Mouse (Mus musculus) forebrain, embryonic 13.5 days (tissue): ENCODE results near the gene Ndufb4. TPM values are rescaled to one million over a fixed set of nuclear protein-coding genes. Genes with fewer than 3 reads are reported as not detected.

Experiments
- ATAC-seq: fragments of 200-750 bp; cut with Nextera tagmentation; 2 replicates; pipeline ENCODE4 v1.8.0; 2017
- H3K27ac ChIP-seq: fragments of 300-500 bp; sonication (generic); 2 replicates; pipeline ENCODE4 v1.5.1; 2015; ENCODE audit warnings: inconsistent platforms, mild to moderate bottlenecking, moderate library complexity
- H3K27me3 ChIP-seq: fragments of 300-500 bp; sonication (generic); 2 replicates; pipeline ENCODE4 v1.6.1; 2015; ENCODE audit warnings: mild to moderate bottlenecking, inconsistent platforms
- H3K36me3 ChIP-seq: fragments of 300-500 bp; sonication (generic); 2 replicates; pipeline ENCODE4 v1.6.1; 2015; ENCODE audit warnings: mild to moderate bottlenecking, inconsistent platforms; ENCODE audit not compliant: poor library complexity, severe bottlenecking
- H3K4me1 ChIP-seq: fragments of 300-500 bp; sonication (generic); 2 replicates; pipeline ENCODE4 v1.6.1; 2015; ENCODE audit warnings: inconsistent platforms
- H3K4me2 ChIP-seq: fragments of 300-500 bp; sonication (generic); 2 replicates; pipeline ENCODE4 v1.6.1; 2015; ENCODE audit warnings: inconsistent platforms, mild to moderate bottlenecking, moderate library complexity
- H3K4me3 ChIP-seq: fragments of 300-500 bp; sonication (generic); 2 replicates; pipeline ENCODE4 v1.5.1; 2015; ENCODE audit warnings: mild to moderate bottlenecking, inconsistent platforms
- H3K9ac ChIP-seq: fragments of 300-500 bp; sonication (generic); 2 replicates; pipeline ENCODE4 v1.6.1; 2015; ENCODE audit warnings: mild to moderate bottlenecking, inconsistent platforms
- H3K9me3 ChIP-seq: fragments of 300-500 bp; sonication (generic); replicated peaks from 2 replicates; pipeline ENCODE4 v1.6.1; 2016; ENCODE audit warnings: inconsistent platforms
- WGBS: fragments of 180-500 bp; shearing (Covaris S2); methylation state at CpG from one replicate; pipeline ENCODE4 v1.1.7; 2015; 5-methylcytosine and 5-hydroxymethylcytosine counted together
- polyA plus RNA-seq: library from polyadenylated mRNA; unstranded; fragments of >200 nt; fragmentation: Nextera tagmentation; extraction: Ambion mirVana; gene quantifications from 2 replicates; pipeline ENCODE4 v1.2.1, GENCODE M21; 2015

Gene Ndufb4
- polyA plus RNA-seq, 1 experiment from 2014 or later: 75.9 TPM

DNA sequence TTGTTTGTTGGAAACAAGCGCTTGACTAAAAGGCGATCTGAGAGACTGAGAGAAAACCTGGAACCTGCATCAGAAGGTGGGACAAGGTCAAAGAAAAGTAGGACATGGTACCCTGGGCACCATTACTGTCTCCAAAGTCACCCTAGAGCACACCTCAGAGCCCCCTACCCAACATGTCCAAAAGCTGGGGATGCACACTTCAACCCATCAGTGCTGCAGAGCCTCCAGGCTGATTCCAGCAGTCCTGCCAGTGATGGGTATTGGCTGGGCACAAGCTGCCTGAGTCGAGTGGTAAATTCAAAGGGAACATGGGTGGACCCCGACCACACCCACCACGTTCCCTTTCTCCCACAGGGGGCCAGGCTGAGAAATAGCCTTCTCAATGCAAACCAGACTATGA lies 21.1 kb upstream of the Ndufb4 start:
- Histone ChIP-seq H3K4me2 (no peak overlapping the region), H3K4me1 (peaks cover 18% of the 10 kb centered on the region), H3K27ac (no peak overlapping the region), H3K27me3 (no peaks in the 10 kb centered on the region), H3K4me3 (no peak overlapping the region), H3K9ac (no peak overlapping the region), H3K36me3 (no peaks in the 10 kb centered on the region), H3K9me3 (no peaks in the 10 kb centered on the region)
- 95% methylated on average over 5 of the region's 5 CpGs for WGBS
- ATAC-seq: no peak

DNA sequence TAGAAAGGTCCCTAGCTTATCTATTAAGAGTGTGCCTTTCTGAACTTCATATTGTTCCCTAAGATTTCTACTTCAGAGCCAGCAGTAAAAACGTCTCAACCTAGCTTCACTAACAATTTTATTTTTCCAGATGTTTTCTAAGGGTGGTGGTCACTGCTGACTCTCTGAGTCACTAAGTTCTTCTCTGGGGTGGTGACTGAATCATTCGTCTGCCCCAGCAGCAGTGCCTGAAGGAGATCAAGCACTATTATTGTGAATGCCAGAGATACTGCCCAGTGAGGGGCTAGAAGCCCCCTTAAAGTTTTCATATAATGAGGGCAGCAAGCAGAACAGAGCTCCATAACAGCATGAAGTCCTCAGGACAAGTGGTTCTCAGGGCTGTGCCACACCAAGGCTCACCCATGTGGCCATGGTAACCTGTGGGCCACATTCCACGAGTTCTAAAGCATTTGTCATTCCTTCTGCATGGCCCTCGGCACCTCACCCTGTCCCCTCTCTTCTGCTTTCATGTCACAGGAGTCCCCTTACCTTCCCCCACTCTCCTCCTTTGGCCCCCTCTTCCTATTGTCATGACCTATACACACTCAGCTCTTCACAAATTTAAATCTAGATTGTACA lies 16.5 kb upstream of the Ndufb4 start:
- Histone ChIP-seq H3K27me3 (no peaks in the 10 kb centered on the region), H3K9me3 (no peaks in the 10 kb centered on the region), H3K4me3 (no peak overlapping the region), H3K9ac (no peak overlapping the region), H3K36me3 (no peaks in the 10 kb centered on the region), H3K4me2 (no peak overlapping the region), H3K27ac (no peak overlapping the region), H3K4me1 (no peaks in the 10 kb centered on the region)
- ATAC-seq: no peak
- WGBS: 36% methylated on average over 4 of the region's 4 CpGs

DNA sequence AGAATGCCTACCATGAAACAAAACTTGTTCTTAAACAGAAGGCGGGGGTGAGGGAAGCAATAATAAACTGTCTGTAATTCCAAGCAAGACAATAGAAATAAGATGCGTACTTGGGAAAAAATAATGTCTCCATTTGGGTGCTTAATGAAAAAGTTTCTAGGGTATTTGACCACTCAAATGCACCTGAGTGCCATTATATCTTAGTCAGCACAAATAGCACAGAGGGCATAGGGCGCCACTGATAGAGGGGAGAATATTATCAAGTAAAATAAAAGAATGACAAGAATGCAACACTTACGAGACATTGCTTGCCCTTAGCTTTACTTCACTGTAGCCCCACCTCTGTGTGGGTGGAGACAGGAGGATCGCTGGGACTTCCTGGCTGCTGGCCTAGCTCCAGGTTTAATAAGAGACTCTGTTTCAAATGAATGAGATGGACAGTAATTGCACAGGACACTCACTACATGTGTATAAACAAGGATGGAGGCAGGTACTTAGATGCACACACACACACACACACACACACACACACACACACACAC lies 11.2 kb upstream of the Ndufb4 start:
- WGBS: 81% methylated on average over 5 of the region's 5 CpGs
- no peak overlapping the region for H3K4me3 ChIP-seq
- H3K27me3 ChIP-seq: no peaks in the 10 kb centered on the region
- H3K36me3 ChIP-seq: no peaks in the 10 kb centered on the region
- no peaks in the 10 kb centered on the region for H3K9me3 ChIP-seq
- no peaks in the 10 kb centered on the region for H3K4me1 ChIP-seq
- H3K4me2 ChIP-seq: no peak overlapping the region
- no peak overlapping the region for H3K27ac ChIP-seq
- no peak for ATAC-seq
- H3K9ac ChIP-seq: no peak overlapping the region

DNA sequence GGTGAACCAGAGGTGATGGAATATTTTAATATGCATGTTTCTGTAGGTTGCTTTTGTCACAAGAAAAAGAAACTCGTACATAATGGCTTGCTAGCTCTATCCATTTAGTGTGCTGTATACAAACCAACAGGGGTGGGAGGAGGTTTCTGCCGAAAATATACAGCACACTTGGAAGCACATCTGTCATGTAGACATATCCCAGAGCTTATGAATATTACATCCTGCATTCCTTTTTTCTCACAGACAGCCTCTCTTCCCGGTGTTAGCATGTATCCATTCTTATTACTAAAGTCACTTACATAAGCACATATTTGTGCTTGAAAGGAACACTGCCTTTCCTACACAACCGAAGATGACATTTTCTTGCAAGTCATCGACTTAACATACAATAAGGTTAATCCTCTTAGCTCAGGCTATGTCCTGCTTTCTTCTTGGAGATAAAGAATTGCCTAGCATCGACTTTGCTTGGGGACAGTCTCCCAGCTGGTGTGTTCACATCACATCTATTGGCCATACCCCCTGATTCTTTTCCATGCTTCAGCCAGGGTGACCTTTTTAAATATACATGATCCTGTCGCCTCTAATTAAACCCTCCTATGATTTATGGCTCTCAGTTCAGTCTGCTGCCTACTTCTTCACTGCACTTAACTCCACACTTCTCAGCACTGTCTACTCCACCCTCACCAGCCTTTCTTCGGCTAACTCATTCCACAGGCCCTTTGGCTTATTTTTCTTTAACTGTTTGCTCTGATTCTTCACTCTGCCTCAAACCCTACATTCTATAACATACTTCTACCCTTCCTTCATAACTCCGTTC lies 9.6 kb upstream of the Ndufb4 start:
- no peak for ATAC-seq
- no peak overlapping the region for H3K9ac ChIP-seq
- H3K27ac ChIP-seq: no peak overlapping the region
- H3K9me3 ChIP-seq: no peaks in the 10 kb centered on the region
- H3K27me3 ChIP-seq: no peaks in the 10 kb centered on the region
- H3K4me3 ChIP-seq: no peak overlapping the region
- WGBS: 70% methylated on average over 9 of the region's 9 CpGs
- H3K4me2 ChIP-seq: no peak overlapping the region
- no peaks in the 10 kb centered on the region for H3K36me3 ChIP-seq
- no peaks in the 10 kb centered on the region for H3K4me1 ChIP-seq

DNA sequence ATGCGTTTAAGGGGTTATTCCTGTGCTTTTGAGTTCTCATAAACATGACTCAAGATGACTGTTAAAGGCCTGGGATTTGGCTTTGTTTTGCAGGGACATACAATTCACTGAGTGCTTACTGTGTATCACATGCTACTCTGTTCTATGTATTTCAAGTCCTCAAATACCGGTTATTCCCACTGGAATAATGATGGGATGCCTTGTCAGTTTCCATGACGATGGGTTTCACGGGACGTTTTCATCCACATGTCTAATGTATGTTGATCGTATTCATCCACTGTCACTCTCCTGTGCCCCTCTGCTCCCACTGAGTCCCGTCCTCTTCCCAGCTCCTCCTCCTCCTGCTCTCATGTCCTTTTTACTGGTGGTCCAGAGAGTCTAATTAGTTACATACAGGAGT lies 2.5 kb upstream of the Ndufb4 start:
- Histone ChIP-seq H3K4me1 (peaks cover 25% of the 10 kb centered on the region), H3K27ac (no peak overlapping the region), H3K4me3 (no peak overlapping the region), H3K9ac (no peak overlapping the region), H3K36me3 (no peaks in the 10 kb centered on the region), H3K4me2 (no peak overlapping the region), H3K9me3 (no peaks in the 10 kb centered on the region), H3K27me3 (no peaks in the 10 kb centered on the region)
- no peak for ATAC-seq
- WGBS: 60% methylated on average over 7 of the region's 7 CpGs

DNA sequence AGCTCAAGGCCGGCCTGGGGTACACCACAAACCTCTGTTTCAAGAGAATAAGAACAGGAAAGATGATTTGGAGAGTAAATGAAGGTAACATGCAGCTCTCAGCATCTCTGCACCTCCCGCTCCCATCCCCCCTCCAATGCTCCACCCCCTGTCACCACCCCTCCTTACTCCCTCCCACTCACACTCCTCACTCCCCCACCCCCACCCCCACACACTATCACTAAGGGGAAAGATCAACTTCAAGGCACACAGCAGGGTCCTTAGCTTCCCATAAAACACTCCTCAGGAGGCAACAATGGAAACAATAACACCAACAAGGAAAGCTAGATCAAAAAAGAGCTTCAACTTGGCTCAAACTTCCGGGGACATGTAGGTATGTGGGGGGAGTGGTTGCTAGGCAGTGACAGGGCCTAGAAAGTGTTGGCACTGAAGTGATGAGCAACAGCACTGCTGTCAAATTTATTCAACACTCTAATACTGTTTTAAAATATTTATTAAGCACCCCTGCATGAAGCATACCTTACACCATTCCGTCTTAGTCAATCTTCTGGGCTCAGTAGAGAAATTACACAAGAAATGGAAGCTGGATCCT lies 1.6 kb upstream of the Ndufb4 start:
- Histone ChIP-seq H3K27ac (no peak overlapping the region), H3K4me1 (peaks cover 25% of the 10 kb centered on the region), H3K9ac (no peak overlapping the region), H3K36me3 (no peaks in the 10 kb centered on the region), H3K4me3 (no peak overlapping the region), H3K27me3 (no peaks in the 10 kb centered on the region), H3K4me2 (no peak overlapping the region), H3K9me3 (no peaks in the 10 kb centered on the region)
- 22% methylated on average over 4 of the region's 4 CpGs for WGBS
- ATAC-seq: no peak

DNA sequence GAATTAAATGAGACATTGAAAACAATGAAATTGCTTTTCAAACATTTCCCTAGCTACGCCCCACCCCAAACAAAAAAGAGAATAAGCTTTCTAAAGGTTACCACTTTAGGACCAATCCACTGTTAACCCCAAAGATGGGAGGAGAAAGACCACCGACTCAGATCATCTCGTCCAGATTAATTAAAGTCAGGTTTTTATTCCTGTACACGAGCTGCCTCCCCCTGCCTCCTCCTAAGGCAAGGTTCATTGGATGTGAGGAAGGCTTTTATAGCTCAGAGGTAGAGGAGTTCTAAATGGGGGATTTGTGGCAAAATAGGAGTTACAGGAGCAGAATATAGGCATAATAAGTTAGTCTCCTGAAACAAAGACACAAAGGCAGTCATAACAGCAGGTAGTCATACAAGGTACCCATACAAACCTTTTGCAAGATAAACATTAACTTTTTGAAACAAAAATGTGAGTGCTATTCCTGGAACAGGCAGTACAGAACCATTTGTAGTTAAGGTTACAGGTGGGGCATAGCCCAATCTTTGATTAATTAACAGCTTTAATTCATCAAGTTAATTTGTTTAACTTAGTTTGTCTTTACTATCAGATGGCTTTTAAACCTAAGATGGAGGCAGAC lies 690 bp upstream of the Ndufb4 start:
- H3K27me3 ChIP-seq: no peaks in the 10 kb centered on the region
- no peak overlapping the region for H3K9ac ChIP-seq
- ATAC-seq: peak; percentile 2; the same call in 1 of the 2 replicates
- H3K4me3 ChIP-seq: peak overlapping the region; percentile 67; the same call in 1 of the 2 replicates
- H3K4me1 ChIP-seq: peaks cover 25% of the 10 kb centered on the region
- peak overlapping the region; percentile 55 for H3K4me2 ChIP-seq
- no peak overlapping the region; the same call in 1 of the 2 replicates for H3K27ac ChIP-seq
- no peaks in the 10 kb centered on the region for H3K36me3 ChIP-seq
- no peaks in the 10 kb centered on the region for H3K9me3 ChIP-seq
- 67% methylated on average over 4 of the region's 4 CpGs for WGBS

DNA sequence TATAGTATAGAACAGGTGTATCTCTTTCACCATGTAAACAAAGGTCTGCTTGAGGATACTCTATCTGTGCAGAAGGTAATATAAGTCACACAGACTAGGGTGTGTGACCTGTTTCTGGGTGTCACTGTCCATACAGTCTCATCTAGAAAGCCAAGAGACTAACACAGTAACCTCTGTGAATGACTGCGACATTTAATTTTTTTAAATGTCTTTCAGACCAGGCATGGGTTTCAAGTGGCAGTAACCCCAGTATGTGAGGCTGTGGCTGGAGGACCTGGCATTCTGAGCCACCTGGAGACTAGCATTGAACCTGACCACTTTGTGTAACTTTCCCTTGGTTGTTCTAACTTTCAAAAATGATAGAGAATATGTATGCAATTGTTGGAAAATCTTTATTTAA lies 1.2 kb downstream of the Ndufb4 start:
- no peaks in the 10 kb centered on the region for H3K9me3 ChIP-seq
- H3K27ac ChIP-seq: no peak overlapping the region
- H3K4me3 ChIP-seq: peak overlapping the region; percentile 67
- no peak for ATAC-seq
- H3K27me3 ChIP-seq: no peaks in the 10 kb centered on the region
- H3K36me3 ChIP-seq: peaks cover 3% of the 10 kb centered on the region
- WGBS: 82% methylated on average over 1 of the region's 1 CpGs
- peak overlapping the region; percentile 46; the same call in 1 of the 2 replicates for H3K9ac ChIP-seq
- peaks cover 25% of the 10 kb centered on the region for H3K4me1 ChIP-seq
- peak overlapping the region; percentile 62 for H3K4me2 ChIP-seq

DNA sequence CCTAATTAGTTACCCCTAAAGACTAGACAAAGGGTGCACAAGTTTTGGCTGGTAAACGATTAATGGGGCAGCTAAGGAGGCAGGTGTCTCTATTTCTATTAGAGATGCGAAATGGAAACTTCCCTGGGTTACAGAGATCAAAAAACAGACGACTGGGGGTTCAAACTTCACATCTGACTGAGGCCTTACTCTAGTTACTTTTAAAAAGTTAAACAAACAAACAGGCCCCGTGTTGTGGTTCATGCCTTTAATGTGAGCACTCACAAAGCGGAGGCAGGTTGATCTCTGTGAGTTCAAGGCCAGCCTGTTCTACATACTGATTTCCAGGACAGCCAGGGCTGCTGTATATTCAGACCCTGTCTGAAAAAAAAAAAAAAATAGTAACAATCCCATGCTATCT lies 1.6 kb downstream of the Ndufb4 start:
- Histone ChIP-seq H3K9me3 (no peaks in the 10 kb centered on the region), H3K4me3 (peak overlapping the region; percentile 67; the same call in 1 of the 2 replicates), H3K27ac (no peak overlapping the region), H3K27me3 (no peaks in the 10 kb centered on the region), H3K9ac (no peak overlapping the region), H3K4me1 (peaks cover 25% of the 10 kb centered on the region), H3K36me3 (peaks cover 7% of the 10 kb centered on the region), H3K4me2 (peak overlapping the region; percentile 62)
- no peak for ATAC-seq
- WGBS: 83% methylated on average over 5 of the region's 5 CpGs

DNA sequence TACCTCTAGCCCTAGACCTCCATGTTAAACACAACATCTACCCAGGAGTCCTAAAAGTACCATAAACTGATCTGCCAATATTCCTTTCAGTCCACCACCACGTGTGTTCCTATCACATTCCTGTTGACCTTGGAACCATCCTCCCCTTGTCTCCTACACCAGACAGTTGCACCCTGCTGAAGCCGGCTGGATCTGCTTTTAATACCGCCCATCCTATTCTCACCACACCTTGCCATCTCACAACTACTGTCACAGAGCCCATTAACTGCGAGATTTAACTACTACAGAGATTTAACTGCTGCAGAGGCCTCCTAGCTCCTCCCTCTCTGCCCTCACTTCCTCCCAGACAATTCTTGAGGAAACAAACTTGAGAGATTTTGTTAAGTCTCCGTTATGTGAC lies 2.8 kb downstream of the Ndufb4 start:
- Histone ChIP-seq H3K27me3 (no peaks in the 10 kb centered on the region), H3K4me3 (no peak overlapping the region), H3K4me2 (no peak overlapping the region), H3K36me3 (peaks cover 18% of the 10 kb centered on the region), H3K9me3 (no peaks in the 10 kb centered on the region), H3K27ac (no peak overlapping the region), H3K4me1 (peaks cover 25% of the 10 kb centered on the region), H3K9ac (no peak overlapping the region)
- no peak for ATAC-seq
- WGBS: 89% methylated on average over 5 of the region's 5 CpGs

DNA sequence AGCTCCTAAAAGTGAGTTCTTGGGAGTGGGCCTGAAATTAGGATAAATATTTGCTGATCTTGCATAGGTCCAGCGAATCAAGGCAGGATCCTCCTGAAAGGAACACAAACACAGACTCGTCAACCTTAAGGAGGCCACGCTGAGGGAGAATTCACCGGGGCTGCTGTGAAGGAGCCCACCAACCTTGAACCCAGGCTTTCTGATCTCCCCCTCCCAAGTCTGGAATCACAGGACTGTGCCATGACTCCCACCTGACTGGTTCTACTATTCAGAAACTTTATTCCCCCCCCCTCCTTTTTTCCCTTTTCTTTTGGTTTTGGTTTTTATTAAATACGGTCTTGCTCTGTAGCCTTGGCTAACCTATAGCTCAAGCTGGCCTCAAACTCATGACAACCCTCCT lies 5.2 kb downstream of the Ndufb4 start:
- Histone ChIP-seq H3K9me3 (no peaks in the 10 kb centered on the region), H3K36me3 (peaks cover 42% of the 10 kb centered on the region), H3K4me2 (no peak overlapping the region), H3K27me3 (no peaks in the 10 kb centered on the region), H3K9ac (no peak overlapping the region), H3K4me3 (no peak overlapping the region), H3K27ac (no peak overlapping the region), H3K4me1 (peaks cover 13% of the 10 kb centered on the region)
- no peak for ATAC-seq
- WGBS: 90% methylated on average over 5 of the region's 5 CpGs

DNA sequence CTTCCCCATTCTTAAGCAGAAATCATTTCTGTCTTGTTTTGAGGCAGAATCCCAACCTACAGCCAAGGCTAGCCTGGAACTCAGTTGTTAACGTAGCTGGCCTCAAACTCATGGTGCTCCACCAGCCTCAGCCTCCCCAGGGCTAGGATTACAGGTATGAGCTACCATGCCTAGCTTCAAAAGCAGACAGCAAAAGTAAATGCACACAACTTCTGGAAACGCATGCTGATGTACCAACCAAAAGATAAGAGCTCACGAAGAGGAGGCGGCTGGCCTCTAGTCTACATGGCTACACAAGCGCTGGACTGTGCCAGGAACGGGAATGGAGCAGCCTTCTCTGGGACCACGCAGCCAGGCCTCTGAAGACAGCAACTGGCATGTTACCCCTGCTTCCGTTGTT lies 6.3 kb downstream of the Ndufb4 start:
- Histone ChIP-seq H3K27ac (no peak overlapping the region), H3K4me2 (no peak overlapping the region), H3K4me1 (peaks cover 9% of the 10 kb centered on the region), H3K9ac (no peak overlapping the region), H3K4me3 (no peak overlapping the region), H3K9me3 (no peaks in the 10 kb centered on the region), H3K27me3 (no peaks in the 10 kb centered on the region), H3K36me3 (peaks cover 45% of the 10 kb centered on the region)
- WGBS: 93% methylated on average over 8 of the region's 8 CpGs
- ATAC-seq: no peak
